Mouse (Mus musculus): ENCODE results near the gene Zbtb20. TPM values are rescaled to one million over a fixed set of nuclear protein-coding genes. Genes with fewer than 3 reads are reported as not detected.

The Zbtb20 gene
- polyA plus RNA-seq, 1 experiment from 2014 or later, result 24.5 TPM

DNA sequence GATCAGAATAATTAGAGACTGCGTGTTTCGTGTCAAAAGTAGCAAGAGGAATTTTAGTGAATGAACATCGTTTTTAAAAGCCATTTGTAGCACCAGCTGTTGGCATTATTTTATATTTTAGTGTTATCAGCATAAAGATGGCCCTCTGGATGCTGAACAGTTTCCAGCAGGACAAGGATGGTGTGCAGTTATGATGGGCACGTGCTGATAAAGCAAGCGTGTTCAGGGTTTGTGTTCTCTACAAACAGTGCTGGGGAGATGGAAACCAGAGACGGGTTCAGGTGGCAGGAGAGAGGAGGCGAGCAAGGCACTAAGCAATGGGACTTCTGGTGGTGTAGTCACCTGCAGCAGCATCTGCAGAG, 534.9 kb downstream of the Zbtb20 start:
- Histone ChIP-seq H3K27me3 (ENCODE audit: low read depth, poor library complexity, severe bottlenecking) (no peaks in the 10 kb centered on the region), H3K9me3 (replicated peaks) (no peaks in the 10 kb centered on the region), H3K4me3 (no peak overlapping the region), H3K27ac (replicated peaks) (no peak overlapping the region), H3K36me3 (no peaks in the 10 kb centered on the region), H3K4me1 (peaks cover 10% of the 10 kb centered on the region)
- no peak for DNase-seq (ENCODE audit: low spot score)
- WGBS, result 92% methylated on average over 7 of the region's 7 CpGs

DNA sequence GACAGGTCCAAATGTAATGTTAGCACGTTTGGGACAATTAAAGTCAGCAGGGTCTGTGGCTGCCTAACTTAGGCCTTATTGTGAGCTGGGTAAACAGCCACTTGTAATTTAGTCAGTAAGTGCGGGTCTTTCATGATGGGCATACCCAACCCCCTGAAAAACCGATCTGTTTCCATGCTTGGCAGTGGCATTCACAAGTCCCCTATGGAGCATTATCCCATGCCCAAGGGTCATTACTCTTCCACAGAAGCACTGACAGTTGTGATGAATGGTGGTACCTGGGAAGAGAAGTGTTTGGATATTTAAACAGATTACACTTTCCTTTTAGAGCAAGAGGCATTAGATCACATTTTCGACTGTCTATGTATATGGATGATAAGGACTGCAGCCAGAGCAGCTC, 540.2 kb downstream of the Zbtb20 start:
- Histone ChIP-seq H3K9me3 (replicated peaks) (no peaks in the 10 kb centered on the region), H3K27me3 (ENCODE audit: low read depth, poor library complexity, severe bottlenecking) (no peaks in the 10 kb centered on the region), H3K4me1 (no peaks in the 10 kb centered on the region), H3K36me3 (no peaks in the 10 kb centered on the region), H3K27ac (replicated peaks) (no peak overlapping the region), H3K4me3 (no peak overlapping the region)
- DNase-seq (ENCODE audit: low spot score), result no peak
- 81% methylated on average over 4 of the region's 4 CpGs for WGBS

DNA sequence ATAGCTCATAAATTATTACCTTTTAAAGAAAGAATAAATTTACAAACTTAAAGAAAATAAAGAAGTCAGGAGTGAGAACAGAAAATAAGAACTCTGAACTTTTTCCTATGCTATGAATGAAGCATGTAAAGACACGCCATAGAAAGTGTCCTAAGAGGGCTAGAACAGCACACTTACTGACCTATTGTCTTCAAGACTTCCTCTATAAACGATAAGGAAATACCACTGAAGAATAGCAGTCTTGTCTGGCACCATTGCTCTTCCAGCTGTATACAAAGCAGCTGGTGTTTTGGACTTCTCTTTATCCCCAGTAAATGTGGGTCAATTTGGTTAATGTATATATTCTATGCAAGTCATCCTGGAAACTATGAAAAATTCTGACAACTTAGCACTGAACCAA, 544.2 kb downstream of the Zbtb20 start:
- no peaks in the 10 kb centered on the region for H3K9me3 ChIP-seq (replicated peaks)
- no peaks in the 10 kb centered on the region for H3K27me3 ChIP-seq (ENCODE audit: low read depth, poor library complexity, severe bottlenecking)
- 76% methylated on average over 2 of the region's 2 CpGs for WGBS
- no peak overlapping the region for H3K27ac ChIP-seq (replicated peaks)
- no peak overlapping the region for H3K4me3 ChIP-seq
- no peaks in the 10 kb centered on the region for H3K4me1 ChIP-seq
- H3K36me3 ChIP-seq, result no peaks in the 10 kb centered on the region
- no peak for DNase-seq (ENCODE audit: low spot score)

DNA sequence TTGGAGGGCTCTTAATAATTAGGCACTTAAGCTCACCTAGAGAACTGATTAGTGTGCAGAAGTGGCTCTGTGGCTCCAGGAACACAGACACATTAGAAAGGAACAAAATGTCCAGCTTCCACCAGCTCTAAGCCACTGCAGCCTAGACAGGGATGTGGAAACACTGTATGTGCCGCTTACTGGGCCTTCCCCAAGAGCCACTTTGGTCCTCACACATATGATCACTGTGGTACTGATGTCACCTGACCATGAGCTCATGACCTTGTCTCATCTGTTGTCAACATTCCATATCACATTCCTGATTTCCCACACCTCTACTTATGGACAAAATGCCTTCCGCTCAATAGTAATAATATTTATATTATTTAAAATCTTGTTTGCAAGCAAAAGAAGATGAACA, 553.3 kb downstream of the Zbtb20 start:
- Histone ChIP-seq H3K9me3 (replicated peaks) (no peaks in the 10 kb centered on the region), H3K36me3 (no peaks in the 10 kb centered on the region), H3K27me3 (ENCODE audit: low read depth, poor library complexity, severe bottlenecking) (no peaks in the 10 kb centered on the region), H3K27ac (replicated peaks) (no peak overlapping the region), H3K4me1 (no peaks in the 10 kb centered on the region), H3K4me3 (no peak overlapping the region)
- 91% methylated on average over 2 of the region's 2 CpGs for WGBS
- DNase-seq (ENCODE audit: low spot score), result no peak

DNA sequence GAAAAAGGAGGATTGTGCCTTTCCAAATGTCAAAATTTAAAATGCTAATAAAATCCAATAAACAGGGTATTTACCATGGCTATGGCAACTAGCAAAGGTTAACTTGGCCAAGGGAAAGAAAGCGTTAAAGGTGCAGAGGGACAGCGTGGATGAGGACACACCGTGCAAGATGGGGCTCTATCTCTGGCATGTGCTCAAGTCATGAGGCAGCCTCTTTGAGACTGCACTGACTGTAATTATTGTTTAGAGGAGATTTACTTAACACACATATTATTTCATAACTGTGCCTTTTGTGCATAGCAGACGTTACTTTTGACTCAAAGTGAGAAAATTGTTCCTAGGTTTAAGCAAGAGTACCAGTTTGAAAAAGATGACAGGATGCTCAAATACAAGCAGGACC, 554.3 kb downstream of the Zbtb20 start:
- Histone ChIP-seq H3K4me3 (no peak overlapping the region), H3K27me3 (ENCODE audit: low read depth, poor library complexity, severe bottlenecking) (no peaks in the 10 kb centered on the region), H3K36me3 (no peaks in the 10 kb centered on the region), H3K4me1 (no peaks in the 10 kb centered on the region), H3K9me3 (replicated peaks) (no peaks in the 10 kb centered on the region), H3K27ac (replicated peaks) (no peak overlapping the region)
- WGBS, result 88% methylated on average over 4 of the region's 4 CpGs
- DNase-seq (ENCODE audit: low spot score), result no peak

DNA sequence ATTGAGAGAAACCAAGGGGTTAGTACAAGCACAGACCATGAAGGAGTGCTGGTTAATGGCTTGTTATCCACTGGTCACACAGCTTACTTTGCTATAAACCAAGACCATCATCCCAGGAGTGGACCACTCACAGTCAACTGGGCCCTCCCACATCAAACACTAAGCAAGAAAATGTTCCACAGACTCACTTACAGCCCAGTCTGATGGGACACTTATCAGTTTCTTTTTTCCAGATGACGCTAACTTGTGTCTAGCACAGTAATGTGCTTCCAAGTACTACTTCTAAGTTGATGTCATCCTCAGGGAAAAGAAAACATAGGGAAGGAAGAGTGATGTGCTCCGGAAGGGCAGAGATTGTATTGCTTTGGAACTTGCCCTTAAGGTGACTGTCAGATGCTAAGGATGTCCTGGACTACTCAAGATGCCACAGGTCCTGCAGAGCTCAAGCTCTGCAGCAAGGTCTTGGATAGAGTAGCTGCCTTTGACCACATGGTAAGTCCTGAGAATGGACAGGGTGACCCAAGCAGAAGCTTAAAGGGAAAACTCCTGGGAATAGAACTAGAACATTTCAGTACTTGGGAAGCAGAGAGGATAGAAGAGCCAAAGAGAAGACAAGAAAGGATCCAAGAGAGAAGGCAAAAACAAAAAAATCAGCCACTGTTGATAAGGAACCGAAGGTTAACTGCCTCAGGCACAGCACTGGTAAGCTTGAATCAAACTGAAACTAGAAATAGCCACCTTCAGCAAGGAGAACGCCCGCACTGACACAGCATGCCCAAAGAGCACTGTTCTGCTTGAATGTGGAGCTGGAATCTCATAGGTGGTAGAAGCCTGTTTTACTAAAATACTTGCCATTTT, 556.1 kb downstream of the Zbtb20 start:
- no peak for DNase-seq (ENCODE audit: low spot score)
- H3K27me3 ChIP-seq (ENCODE audit: low read depth, poor library complexity, severe bottlenecking), result no peaks in the 10 kb centered on the region
- H3K4me3 ChIP-seq, result no peak overlapping the region
- H3K4me1 ChIP-seq, result no peaks in the 10 kb centered on the region
- H3K27ac ChIP-seq (replicated peaks), result no peak overlapping the region
- no peaks in the 10 kb centered on the region for H3K9me3 ChIP-seq (replicated peaks)
- WGBS, result 91% methylated on average over 5 of the region's 5 CpGs
- H3K36me3 ChIP-seq, result no peaks in the 10 kb centered on the region

DNA sequence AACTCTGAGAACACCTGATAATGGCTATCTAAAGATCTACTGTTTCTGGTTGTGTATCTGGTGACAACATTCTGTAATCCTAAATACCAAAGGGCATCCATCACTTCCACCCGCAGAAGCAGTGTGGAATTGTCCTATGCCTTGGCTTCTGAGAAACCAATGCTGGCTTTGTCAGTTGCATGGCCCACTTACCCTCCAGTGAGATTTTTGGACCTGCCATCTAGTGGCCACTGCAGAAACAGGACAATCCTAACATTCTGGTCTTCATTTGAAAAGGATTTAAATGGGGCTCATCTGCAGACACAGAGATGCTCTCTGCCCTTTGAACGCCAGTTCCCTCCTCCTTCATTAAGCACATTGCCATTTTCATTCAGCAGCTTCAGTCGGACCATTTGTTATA, 559.3 kb downstream of the Zbtb20 start:
- no peak overlapping the region for H3K4me3 ChIP-seq
- H3K27ac ChIP-seq (replicated peaks), result no peak overlapping the region
- H3K4me1 ChIP-seq, result no peaks in the 10 kb centered on the region
- no peaks in the 10 kb centered on the region for H3K36me3 ChIP-seq
- peak; percentile 30 for DNase-seq (ENCODE audit: low spot score)
- WGBS, result 52% methylated on average over 3 of the region's 3 CpGs
- H3K27me3 ChIP-seq (ENCODE audit: low read depth, poor library complexity, severe bottlenecking), result no peaks in the 10 kb centered on the region
- H3K9me3 ChIP-seq (replicated peaks), result no peaks in the 10 kb centered on the region

DNA sequence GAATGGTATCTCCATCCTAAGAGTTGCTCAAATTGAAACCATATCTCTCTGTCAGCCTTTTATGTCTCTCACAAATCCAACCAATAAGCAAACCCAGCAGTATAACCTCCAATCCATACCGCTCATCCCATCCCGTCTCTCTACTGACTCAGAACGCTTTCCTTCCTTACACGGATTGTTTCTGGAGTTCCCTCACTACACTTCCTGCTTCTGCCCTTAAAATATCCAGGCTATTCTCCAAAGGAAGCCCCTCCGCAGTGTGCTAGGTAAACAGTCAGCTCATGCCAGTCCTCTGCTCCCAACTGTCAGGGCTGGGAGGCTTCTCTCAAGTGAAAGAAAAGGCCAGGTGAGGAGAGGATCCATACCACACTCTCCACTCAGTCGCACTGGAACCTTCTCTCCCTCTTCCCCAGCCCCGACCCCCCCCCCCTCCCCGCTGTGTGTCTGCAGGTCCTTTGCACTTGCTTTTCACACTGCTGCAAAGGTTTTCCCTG, 563.2 kb downstream of the Zbtb20 start:
- H3K27ac ChIP-seq (replicated peaks), result no peak overlapping the region
- H3K27me3 ChIP-seq (ENCODE audit: low read depth, poor library complexity, severe bottlenecking), result no peaks in the 10 kb centered on the region
- 83% methylated on average over 8 of the region's 8 CpGs for WGBS
- peaks cover 9% of the 10 kb centered on the region for H3K4me1 ChIP-seq
- DNase-seq (ENCODE audit: low spot score), result no peak
- H3K9me3 ChIP-seq (replicated peaks), result no peaks in the 10 kb centered on the region
- H3K36me3 ChIP-seq, result no peaks in the 10 kb centered on the region
- H3K4me3 ChIP-seq, result no peak overlapping the region

DNA sequence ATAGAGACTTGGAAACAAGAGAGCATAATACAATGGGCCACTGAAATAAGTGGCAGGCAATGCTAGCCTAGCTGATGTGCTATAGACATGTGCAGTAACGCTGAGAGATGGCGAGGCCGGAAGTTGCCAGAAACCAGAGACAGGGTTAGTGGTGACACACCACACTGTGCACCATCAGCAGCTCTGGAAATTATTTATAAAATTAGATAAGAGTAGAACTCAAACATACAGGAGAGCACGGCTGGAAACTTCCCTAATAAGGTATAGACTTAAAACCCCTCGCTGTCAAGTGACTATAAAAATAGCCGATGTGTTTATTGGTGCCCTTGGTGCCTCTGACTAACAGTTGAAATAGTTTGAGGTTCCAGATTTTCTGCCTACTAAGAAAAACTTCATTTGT, 565.7 kb downstream of the Zbtb20 start:
- no peak overlapping the region for H3K27ac ChIP-seq (replicated peaks)
- no peaks in the 10 kb centered on the region for H3K9me3 ChIP-seq (replicated peaks)
- no peaks in the 10 kb centered on the region for H3K36me3 ChIP-seq
- H3K27me3 ChIP-seq (ENCODE audit: low read depth, poor library complexity, severe bottlenecking), result no peaks in the 10 kb centered on the region
- 91% methylated on average over 6 of the region's 6 CpGs for WGBS
- H3K4me1 ChIP-seq, result peaks cover 9% of the 10 kb centered on the region
- H3K4me3 ChIP-seq, result no peak overlapping the region
- no peak for DNase-seq (ENCODE audit: low spot score)

DNA sequence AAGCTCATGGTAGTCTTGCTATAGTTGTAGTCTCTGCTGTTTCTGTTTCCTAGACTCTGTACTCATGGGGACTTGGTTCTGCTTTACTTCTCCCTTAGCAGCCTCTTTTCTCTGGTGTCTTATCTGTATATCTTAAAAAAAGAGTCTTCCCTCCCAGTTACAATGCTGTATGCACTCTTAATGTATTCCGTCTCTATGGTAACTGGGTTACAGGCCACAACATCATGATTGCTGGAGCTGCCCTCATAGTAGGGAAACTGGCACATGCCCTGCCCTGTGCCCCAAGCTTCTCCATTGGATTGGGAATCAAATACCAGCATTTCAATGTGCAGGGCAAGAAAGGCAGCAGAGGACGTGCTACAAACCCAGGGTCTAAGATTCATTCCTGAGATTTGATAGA, 567.4 kb downstream of the Zbtb20 start:
- H3K27ac ChIP-seq (replicated peaks), result no peak overlapping the region
- WGBS, result 85% methylated on average over 2 of the region's 2 CpGs
- no peaks in the 10 kb centered on the region for H3K36me3 ChIP-seq
- peaks cover 9% of the 10 kb centered on the region for H3K4me1 ChIP-seq
- no peak overlapping the region for H3K4me3 ChIP-seq
- H3K27me3 ChIP-seq (ENCODE audit: low read depth, poor library complexity, severe bottlenecking), result no peaks in the 10 kb centered on the region
- H3K9me3 ChIP-seq (replicated peaks), result no peaks in the 10 kb centered on the region
- DNase-seq (ENCODE audit: low spot score), result no peak

DNA sequence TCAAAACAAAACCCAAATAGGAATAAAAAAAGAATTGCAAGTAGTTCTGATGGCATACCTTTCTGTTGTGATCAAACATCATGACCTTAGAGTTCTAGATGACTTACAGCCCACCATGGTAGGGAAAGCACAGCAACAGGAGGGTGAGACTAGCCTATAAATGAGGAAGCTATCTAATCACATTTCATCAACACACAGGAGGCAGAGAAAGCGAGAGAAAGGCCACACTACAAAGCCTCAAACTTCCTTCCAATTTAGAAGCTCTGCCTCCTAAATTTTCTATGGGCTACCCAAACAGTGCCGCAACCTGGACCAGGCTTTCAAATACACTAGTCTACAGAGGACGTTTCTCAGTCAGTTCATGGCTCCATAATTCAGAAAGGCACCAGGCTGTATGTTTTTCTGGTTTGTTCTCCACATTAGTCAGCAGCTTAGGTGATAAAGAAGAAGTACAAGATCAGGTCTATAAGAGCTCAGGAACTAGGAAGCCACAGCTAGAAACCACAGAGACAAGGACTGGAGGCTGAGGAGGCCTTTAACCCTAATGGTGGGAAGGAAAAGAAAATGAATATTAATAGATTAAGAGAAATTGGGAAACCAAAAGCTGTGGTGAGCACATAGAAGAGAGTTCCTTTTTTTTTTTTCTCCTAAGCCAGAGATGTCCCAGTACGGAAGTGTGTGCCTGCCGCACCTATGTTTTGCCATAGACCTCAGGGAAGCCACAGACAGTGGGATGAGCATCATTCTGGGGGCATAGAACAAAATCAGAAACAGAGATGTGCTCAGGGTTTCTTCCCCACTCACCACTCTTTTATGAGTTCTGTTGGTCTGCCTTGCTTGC, 572.7 kb downstream of the Zbtb20 start:
- Histone ChIP-seq H3K4me1 (no peaks in the 10 kb centered on the region), H3K4me3 (no peak overlapping the region), H3K27ac (replicated peaks) (no peak overlapping the region), H3K9me3 (replicated peaks) (no peaks in the 10 kb centered on the region), H3K36me3 (no peaks in the 10 kb centered on the region), H3K27me3 (ENCODE audit: low read depth, poor library complexity, severe bottlenecking) (no peaks in the 10 kb centered on the region)
- no peak for DNase-seq (ENCODE audit: low spot score)
- WGBS, result 89% methylated on average over 5 of the region's 5 CpGs

DNA sequence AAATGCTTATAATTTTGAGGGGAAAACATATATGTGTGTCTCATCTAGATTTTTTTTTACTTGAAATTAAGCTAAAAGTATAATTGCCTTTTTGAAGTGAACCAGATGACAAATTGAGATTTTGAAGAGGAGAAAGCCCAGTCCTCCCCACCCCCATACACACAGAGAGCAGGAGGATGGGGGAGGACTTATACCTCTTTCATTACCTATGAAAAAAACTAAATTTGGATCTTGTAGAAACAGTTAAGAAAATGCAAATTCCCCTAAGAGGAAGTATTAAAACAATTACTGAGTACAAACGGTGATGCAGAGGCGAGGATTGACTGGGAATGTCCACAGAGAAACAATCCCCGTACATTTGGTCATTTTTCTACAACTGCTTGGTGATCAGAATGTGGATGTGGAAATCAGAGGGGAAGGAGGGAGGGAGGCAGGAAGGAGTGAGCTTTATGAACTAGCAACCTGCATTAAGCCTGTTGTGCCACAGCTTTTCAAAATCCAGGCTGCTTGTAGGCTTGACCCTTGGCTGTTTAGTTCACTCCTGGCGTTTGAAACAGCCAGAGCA, 578.8 kb downstream of the Zbtb20 start:
- H3K36me3 ChIP-seq, result no peaks in the 10 kb centered on the region
- H3K27ac ChIP-seq (replicated peaks), result no peak overlapping the region
- no peak for DNase-seq (ENCODE audit: low spot score)
- no peaks in the 10 kb centered on the region for H3K27me3 ChIP-seq (ENCODE audit: low read depth, poor library complexity, severe bottlenecking)
- peaks cover 4% of the 10 kb centered on the region for H3K4me1 ChIP-seq
- WGBS, result 76% methylated on average over 4 of the region's 4 CpGs
- H3K4me3 ChIP-seq, result no peak overlapping the region
- H3K9me3 ChIP-seq (replicated peaks), result no peaks in the 10 kb centered on the region
